Mouse (Mus musculus) left cerebral cortex, adult 9 months (tissue): ENCODE data around the gene Per2.
"Not testable (repeated sequence)": the region's sequence is repeated elsewhere in the genome, so short reads cannot be mapped to it uniquely, and the experiment has no call there.

Source experiments
- DNase-seq, 2 experiments: peaks; one replicate each; pipeline ENCODE4 v3.0.0; 2022; ENCODE audit warnings: low spot score in 2 of 2

The Per2 gene

GRCm38 (mm10) chr1:91459059-91459809 lies at the start of gene Per2:
TSS of gene Per2 (minus strand) at chr1:91459324.
- DNase-seq: peak; percentile 97 to 100

- DNase-seq: no peak
Observed at GRCm38 (mm10) chr1:91504615-91505014, 45.5 kb upstream of the Per2 start.

- no peak for DNase-seq
Observed at GRCm38 (mm10) chr1:91498579-91498978, 39.5 kb upstream of the Per2 start.

- no peak for DNase-seq
Observed at GRCm38 (mm10) chr1:91495321-91495720, 36.2 kb upstream of the Per2 start.

GRCm38 (mm10) chr1:91494457-91495140 lies 35.5 kb upstream of the Per2 start, which contains the start of gene Traf3ip1:
TSS of gene Traf3ip1 (plus strand) at chr1:91494647.
- peak; percentile 73 to 91 for DNase-seq

GRCm38 (mm10) chr1:91493938-91494337 lies 34.8 kb upstream of the Per2 start:
- no peak for DNase-seq

GRCm38 (mm10) chr1:91492740-91493139 lies 33.6 kb upstream of the Per2 start:
- DNase-seq: no peak

GRCm38 (mm10) chr1:91490322-91490721 lies 31.2 kb upstream of the Per2 start:
- no peak for DNase-seq

GRCm38 (mm10) chr1:91486165-91486564 lies 27.0 kb upstream of the Per2 start:
- DNase-seq: no peak

GRCm38 (mm10) chr1:91485422-91485821 lies 26.3 kb upstream of the Per2 start:
- no peak for DNase-seq

- DNase-seq: no peak
Observed at GRCm38 (mm10) chr1:91484011-91484346, 24.9 kb upstream of the Per2 start.

GRCm38 (mm10) chr1:91483304-91484010 lies 24.3 kb upstream of the Per2 start:
- DNase-seq: peak in 1 of 2 experiments; percentile 84

- DNase-seq: no peak
Observed at GRCm38 (mm10) chr1:91482616-91483211, 23.6 kb upstream of the Per2 start.

- no peak for DNase-seq
Observed at GRCm38 (mm10) chr1:91478958-91479357, 19.8 kb upstream of the Per2 start.

GRCm38 (mm10) chr1:91478145-91478544 lies 19.0 kb upstream of the Per2 start:
- DNase-seq: not testable (repeated sequence)

GRCm38 (mm10) chr1:91469888-91470419 lies 10.8 kb upstream of the Per2 start:
- no peak for DNase-seq

GRCm38 (mm10) chr1:91466186-91466585 lies 7.1 kb upstream of the Per2 start:
- no peak for DNase-seq

- DNase-seq: no peak
Observed at GRCm38 (mm10) chr1:91465244-91465643, 6.1 kb upstream of the Per2 start.

- DNase-seq: no peak
Observed at GRCm38 (mm10) chr1:91464436-91464835, 5.3 kb upstream of the Per2 start.

GRCm38 (mm10) chr1:91463336-91463995 lies 4.3 kb upstream of the Per2 start:
- no peak for DNase-seq

GRCm38 (mm10) chr1:91460564-91460963 lies 1.4 kb upstream of the Per2 start:
- no peak for DNase-seq
